Mouse (Mus musculus) G1E (cell line): Measurements from ENCODE around the gene Clk2. TPM values are rescaled to one million over a fixed set of nuclear protein-coding genes. Genes with fewer than 3 reads are reported as not detected.

Experiments used
- ATAC-seq: 2 replicates; pipeline ENCODE4 v1.8.0; 2016; ENCODE audit warnings: mild to moderate bottlenecking; ENCODE audit not compliant: insufficient number of reproducible peaks, poor library complexity, low FRiP score, severe bottlenecking; ENCODE audit errors: extremely low read depth
- DNase-seq: peaks from one replicate; pipeline ENCODE4 v3.0.0; 2012; ENCODE audit warnings: low spot score
- H3K27me3 ChIP-seq: 2 replicates; pipeline ENCODE4 v1.6.1; 2012; ENCODE audit warnings: mild to moderate bottlenecking, low read length, inconsistent platforms; ENCODE audit not compliant: insufficient read depth
- H3K36me3 ChIP-seq: replicated peaks from 2 replicates; pipeline ENCODE3; 2012; ENCODE audit warnings: mild to moderate bottlenecking, inconsistent platforms
- H3K4me1 ChIP-seq: 2 replicates; pipeline ENCODE4 v1.6.1; 2012; ENCODE audit warnings: low read depth, low read length, inconsistent platforms, mixed read lengths; ENCODE audit not compliant: insufficient read depth
- H3K4me3 ChIP-seq: 2 replicates; pipeline ENCODE4 v1.5.1; 2012; ENCODE audit warnings: low read depth, mild to moderate bottlenecking, inconsistent platforms, low read length, moderate library complexity, mixed read lengths
- H3K9me3 ChIP-seq: replicated peaks from 2 replicates; pipeline ENCODE4 v1.6.1; 2012; ENCODE audit warnings: inconsistent platforms
- CTCF ChIP-seq: IDR thresholded peaks from 2 replicates; pipeline ENCODE4 v1.5.1; 2012; ENCODE audit warnings: low read depth, low read length, inconsistent platforms, mixed read lengths
- GATA1 ChIP-seq: IDR thresholded peaks from 2 replicates; pipeline ENCODE4 v1.6.1; 2012; ENCODE audit warnings: borderline replicate concordance, low read length, inconsistent platforms, mixed read lengths
- GATA2 ChIP-seq: IDR thresholded peaks from 2 replicates; pipeline ENCODE4 v1.6.1; 2012; ENCODE audit warnings: low read depth, low read length, inconsistent platforms, borderline replicate concordance
- POLR2AphosphoS5 ChIP-seq: IDR thresholded peaks from 2 replicates; pipeline ENCODE4 v1.6.1; 2012; ENCODE audit warnings: low read depth, low read length, inconsistent platforms; ENCODE audit not compliant: insufficient replicate concordance
- TAL1 ChIP-seq: conservative IDR thresholded peaks from 2 replicates; pipeline ENCODE4 v1.6.1; 2012; ENCODE audit warnings: low read depth, low read length, inconsistent platforms, mixed read lengths
- polyA plus RNA-seq: library from polyadenylated mRNA; stranded (reverse); fragments of >175 nt; gene quantifications from 2 replicates; pipeline ENCODE4 v1.2.3, GENCODE M21; 2012
- total RNA-seq, 2 experiments: library from RNA; stranded (forward) in 1 of 2; stranded (reverse) in 1 of 2; fragments of 200-1000 nt in 1 of 2; fragments of >200 nt in 1 of 2; fragmentation: Nextera tagmentation in 1 of 2; gene quantifications; 2 replicates each; pipeline ENCODE4 v1.2.3; 2014 to 2017

Clk2 gene
- total RNA-seq (2014; fragmentation: Nextera tagmentation), result 130 and 131 TPM in 2 replicates
- 78.9 and 80.9 TPM in 2 replicates for total RNA-seq (2017)
- 72.3 and 73.3 TPM in 2 replicates for polyA plus RNA-seq

DNA sequence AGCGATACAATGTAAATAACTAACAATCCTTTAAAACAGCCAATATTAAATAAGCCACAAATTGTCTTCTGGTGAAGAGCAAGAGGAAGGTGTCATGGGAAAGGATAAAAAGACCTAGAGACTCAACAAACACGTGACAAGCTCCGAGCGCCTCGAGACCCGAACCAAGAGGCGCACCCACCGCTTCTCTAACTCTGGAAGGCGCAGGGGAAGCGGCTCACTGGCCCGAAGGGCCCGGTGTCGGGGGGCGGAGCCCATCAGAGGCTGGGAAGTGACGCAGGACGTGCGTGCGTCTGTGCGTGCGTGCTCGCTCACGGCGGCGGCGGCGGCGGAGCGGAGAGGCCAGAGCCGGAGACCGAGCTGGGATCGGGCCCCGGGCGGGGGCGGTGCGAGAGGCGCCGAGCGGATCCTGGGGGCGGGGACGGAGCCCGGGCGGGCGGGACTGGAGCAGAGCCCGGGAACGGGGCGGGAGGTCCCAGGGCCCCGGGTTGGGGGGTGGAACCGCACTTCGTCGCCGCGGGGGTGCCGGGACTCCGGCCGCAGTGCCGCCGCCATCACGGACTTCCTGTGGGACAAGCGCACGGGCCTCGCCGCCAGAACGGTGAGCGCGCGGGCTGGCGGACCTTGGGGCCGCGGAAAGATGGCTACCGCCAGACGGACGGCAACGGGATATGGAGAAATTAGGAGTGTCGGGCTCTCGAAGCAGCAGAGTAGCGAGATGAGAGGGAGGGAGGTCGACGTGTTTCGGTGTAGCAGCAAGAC, at the start of gene Clk2:
TSS of gene Clk2 (plus strand) at position 290 of the 762 bp plus-strand sequence.
- ATAC-seq (peak; percentile 83), DNase-seq (peak; percentile 96)
- Histone ChIP-seq H3K4me3 (peak within 1 kb of the TSS; percentile 89), H3K4me1 (peaks cover 51% of the 10 kb centered on the region), H3K27me3 (no peaks in the 10 kb centered on the region), H3K9me3 (no peaks in the 10 kb centered on the region), H3K36me3 (peaks cover 39% of the 10 kb centered on the region)
- no peak for TF ChIP-seq CTCF
- TF ChIP-seq POLR2AphosphoS5, result no peak
- no peak for TF ChIP-seq GATA2
- TF ChIP-seq TAL1, result no peak
- no peak for TF ChIP-seq GATA1

DNA sequence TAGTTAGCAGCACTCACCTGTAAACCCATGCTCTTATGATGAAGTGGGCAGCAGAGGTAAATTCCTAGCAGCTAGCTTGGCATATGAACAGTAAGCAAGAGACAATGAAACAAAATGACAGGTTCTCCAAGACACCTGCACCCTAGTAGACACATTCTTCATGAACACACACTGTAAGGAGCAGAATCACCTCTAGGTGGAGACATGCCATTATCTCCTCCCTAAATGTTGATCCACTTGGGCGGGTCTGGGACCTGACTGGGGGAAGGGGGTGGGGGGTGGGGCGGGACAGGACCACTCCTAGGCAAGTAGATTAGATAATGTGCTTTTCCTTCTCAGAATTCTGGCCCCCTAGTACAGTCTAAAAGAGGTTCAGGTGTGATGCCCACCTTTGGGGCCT, 49.1 kb upstream of the Clk2 start:
- Histone ChIP-seq H3K4me1 (peaks cover 27% of the 10 kb centered on the region), H3K4me3 (no peak overlapping the region), H3K27me3 (no peaks in the 10 kb centered on the region), H3K36me3 (no peaks in the 10 kb centered on the region), H3K9me3 (no peaks in the 10 kb centered on the region)
- TF ChIP-seq GATA1, result no peak
- peak; percentile 22; the same call in 1 of the 2 replicates for TF ChIP-seq CTCF
- DNase-seq (no peak), ATAC-seq (no peak)

DNA sequence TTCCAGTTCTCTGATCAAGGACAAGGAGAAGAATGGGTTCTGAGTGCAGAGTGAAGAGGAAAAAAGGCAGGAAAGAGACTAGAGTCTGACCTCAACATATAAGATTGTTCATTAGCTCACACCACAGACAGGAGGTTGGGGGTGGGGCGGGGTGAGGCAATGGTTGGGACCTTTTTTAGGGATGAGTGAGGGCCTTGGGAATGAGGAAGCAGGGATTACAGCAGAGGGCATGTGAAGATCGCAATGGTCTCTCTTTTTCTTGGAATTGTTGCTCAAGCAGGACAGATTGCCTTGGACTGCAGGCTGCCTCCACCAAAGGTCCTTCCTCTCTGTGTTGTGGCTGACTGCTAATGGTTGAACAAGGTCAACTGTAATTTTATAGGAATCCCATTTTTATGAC, 41.3 kb upstream of the Clk2 start:
- no peaks in the 10 kb centered on the region for H3K27me3 ChIP-seq
- no peak for ATAC-seq
- DNase-seq, result no peak
- peaks cover 37% of the 10 kb centered on the region for H3K4me1 ChIP-seq
- no peaks in the 10 kb centered on the region for H3K9me3 ChIP-seq
- no peaks in the 10 kb centered on the region for H3K36me3 ChIP-seq
- TF ChIP-seq GATA2, result no peak
- no peak for TF ChIP-seq POLR2AphosphoS5
- TF ChIP-seq GATA1, result no peak
- no peak for TF ChIP-seq TAL1
- H3K4me3 ChIP-seq, result no peak overlapping the region

DNA sequence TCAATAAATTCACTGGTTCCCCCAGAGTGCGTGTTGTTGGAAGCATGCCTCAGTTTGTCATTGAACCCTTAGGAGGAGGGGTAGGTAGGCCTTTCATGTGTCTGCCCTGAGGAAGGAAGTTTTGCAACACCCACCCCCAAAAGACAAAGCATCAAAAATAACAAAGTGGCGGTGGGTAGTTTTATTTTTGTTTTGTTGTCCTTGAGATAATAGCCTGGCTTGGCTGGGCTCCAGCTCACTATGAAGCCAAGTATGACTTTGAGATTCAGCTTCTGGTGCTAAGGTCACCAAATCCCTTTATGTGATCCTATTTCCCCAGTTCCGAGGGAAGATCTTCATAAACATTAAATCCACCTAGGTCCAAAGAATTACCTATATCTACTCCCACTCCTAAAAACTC, 40.4 kb upstream of the Clk2 start:
- Histone ChIP-seq H3K9me3 (no peaks in the 10 kb centered on the region), H3K4me3 (no peak overlapping the region), H3K4me1 (peaks cover 46% of the 10 kb centered on the region), H3K36me3 (no peaks in the 10 kb centered on the region), H3K27me3 (no peaks in the 10 kb centered on the region)
- DNase-seq, result no peak
- TF ChIP-seq CTCF (no peak), GATA1 (no peak), TAL1 (no peak), POLR2AphosphoS5 (no peak), GATA2 (no peak)
- no peak for ATAC-seq

DNA sequence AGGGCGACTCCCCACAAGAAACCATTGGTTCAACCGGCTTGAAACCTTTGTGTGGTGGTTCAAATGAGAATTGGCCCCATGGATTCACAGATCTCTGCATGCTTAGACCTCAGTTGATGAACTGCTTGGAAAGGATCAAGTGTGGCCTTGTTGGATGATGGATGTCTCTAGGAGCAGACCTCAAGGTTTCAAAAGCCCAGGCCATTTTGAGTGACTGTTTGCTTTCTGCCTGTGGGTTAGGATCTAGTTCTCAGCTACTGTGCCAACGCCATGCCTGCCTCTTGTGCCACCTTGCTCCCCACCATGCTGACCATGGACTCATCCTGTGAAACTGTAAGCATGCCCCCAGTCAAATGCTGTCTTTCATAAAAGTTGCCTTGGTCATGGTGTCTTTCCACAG, 38.6 kb upstream of the Clk2 start:
- DNase-seq (no peak), ATAC-seq (no peak)
- TF ChIP-seq CTCF, result no peak
- TF ChIP-seq GATA1, result no peak
- TF ChIP-seq POLR2AphosphoS5, result no peak
- no peak for TF ChIP-seq GATA2
- no peak for TF ChIP-seq TAL1
- H3K9me3 ChIP-seq, result no peaks in the 10 kb centered on the region
- H3K4me3 ChIP-seq, result no peak overlapping the region
- H3K27me3 ChIP-seq, result no peaks in the 10 kb centered on the region
- H3K4me1 ChIP-seq, result peaks cover 58% of the 10 kb centered on the region
- peaks cover 2% of the 10 kb centered on the region for H3K36me3 ChIP-seq

- no peaks in the 10 kb centered on the region for H3K27me3 ChIP-seq
- H3K4me1 ChIP-seq, result peaks cover 75% of the 10 kb centered on the region
- DNase-seq, result no peak
- no peak overlapping the region for H3K4me3 ChIP-seq
- H3K9me3 ChIP-seq, result no peaks in the 10 kb centered on the region
- H3K36me3 ChIP-seq, result peaks cover 2% of the 10 kb centered on the region
- TF ChIP-seq TAL1 (no peak), GATA2 (no peak), GATA1 (no peak), CTCF (no peak), POLR2AphosphoS5 (no peak)
- ATAC-seq, result no peak
Observed at GRCm38 (mm10) chr3:89129908-89130307, 34.7 kb upstream of the Clk2 start.
